Mouse (Mus musculus) lung, adult 10 weeks (tissue): ENCODE results near the gene Ppp1r14b. TPM values are rescaled to one million over a fixed set of nuclear protein-coding genes. Genes with fewer than 3 reads are reported as not detected.

Experiments used
- polyA plus RNA-seq: library from polyadenylated mRNA; stranded (reverse); fragments of 350-450 nt; fragmentation: Illumina TruSeq; extraction: RNeasy Lipid Tissue Mini Kit (QIAGEN cat#74804); gene quantifications from one replicate; pipeline ENCODE4 v1.2.3, GENCODE M21; 2014; ENCODE audit warnings: low read depth, low replicate concordance; ENCODE audit not compliant: insufficient read depth

The Ppp1r14b gene
- polyA plus RNA-seq, result 61.9 TPM

GRCm38 (mm10) chr19:6974211-6975205, at the start of gene Ppp1r14b:
Ppp1r14b (plus strand) TSS chr19:6974968.

GRCm38 (mm10) chr19:6925307-6925573, 49.5 kb upstream of the Ppp1r14b start, which contains the start of gene Catsperz:
Catsperz (minus strand) TSS chr19:6925380.

GRCm38 (mm10) chr19:6934195-6934977, 40.4 kb upstream of the Ppp1r14b start, which contains the start of gene Kcnk4:
Kcnk4 (minus strand) TSS chr19:6934515.

GRCm38 (mm10) chr19:6941372-6942248, 33.2 kb upstream of the Ppp1r14b start, which contains the start of gene Bad:
Bad (plus strand) TSS chr19:6941861.

GRCm38 (mm10) chr19:6942249-6942691, 32.5 kb upstream of the Ppp1r14b start, which contains the start of gene Gpr137:
Gpr137 (minus strand) TSS chr19:6942480.

GRCm38 (mm10) chr19:6975537-6976521, 1.1 kb downstream of the Ppp1r14b start, which contains the start of gene Plcb3:
Plcb3 (minus strand) TSS chr19:6976470.

GRCm38 (mm10) chr19:6980381-6981093, 5.8 kb downstream of the Ppp1r14b start, which contains the start of gene Fkbp2:
Fkbp2 (minus strand) TSS chr19:6980501.

GRCm38 (mm10) chr19:6987061-6987903, 12.5 kb downstream of the Ppp1r14b start, which contains the start of gene Vegfb:
Vegfb (minus strand) TSS chr19:6987651.

GRCm38 (mm10) chr19:6992011-6992858, 17.5 kb downstream of the Ppp1r14b start, which contains the start of gene Dnajc4:
Dnajc4 (minus strand) TSS chr19:6992572.

GRCm38 (mm10) chr19:6996006-6996405, 21.2 kb downstream of the Ppp1r14b start, which contains the start of the genes Nudt22 and Trpt1:
Nudt22 (minus strand) TSS chr19:6996117.
Trpt1 (plus strand) TSS chr19:6996131.

GRCm38 (mm10) chr19:7019191-7019590, 44.4 kb downstream of the Ppp1r14b start, which contains the start of gene Fermt3:
Fermt3 (minus strand) TSS chr19:7019469.

Other genes with a start within 250 kb of the Ppp1r14b start
- gene Rps6ka4, start 134.3 kb upstream of the Ppp1r14b start, polyA plus RNA-seq, result 16.7 TPM
- gene Ccdc88b, start 116.8 kb upstream of the Ppp1r14b start, polyA plus RNA-seq, result 4.5 TPM
- gene Trmt112, start 65.3 kb upstream of the Ppp1r14b start, polyA plus RNA-seq, result 74.6 TPM
- 254 TPM for gene Prdx5, start 64.9 kb upstream of the Ppp1r14b start, polyA plus RNA-seq
- 24.6 TPM for gene Esrra, start 53.2 kb upstream of the Ppp1r14b start, polyA plus RNA-seq
- 0.68 TPM for gene Catsperz, start 49.6 kb upstream of the Ppp1r14b start, polyA plus RNA-seq
- gene Kcnk4, start 40.5 kb upstream of the Ppp1r14b start, polyA plus RNA-seq, result not detected
- 59.7 TPM for gene Bad, start 33.1 kb upstream of the Ppp1r14b start, polyA plus RNA-seq
- 34.1 TPM for gene Gpr137, start 32.5 kb upstream of the Ppp1r14b start, polyA plus RNA-seq
- 31.5 TPM for gene Plcb3, start 1.5 kb downstream of the Ppp1r14b start, polyA plus RNA-seq
- gene Fkbp2, start 5.5 kb downstream of the Ppp1r14b start, polyA plus RNA-seq, result 111 TPM
- gene Vegfb, start 12.7 kb downstream of the Ppp1r14b start, polyA plus RNA-seq, result 24.8 TPM
- 24.8 TPM for gene Dnajc4, start 17.6 kb downstream of the Ppp1r14b start, polyA plus RNA-seq
- 13.9 TPM for gene Nudt22, start 21.1 kb downstream of the Ppp1r14b start, polyA plus RNA-seq
- gene Trpt1, start 21.2 kb downstream of the Ppp1r14b start, polyA plus RNA-seq, result 8.8 TPM
- gene Fermt3, start 44.5 kb downstream of the Ppp1r14b start, polyA plus RNA-seq, result 17.2 TPM
- 69.0 TPM for gene Stip1, start 65.0 kb downstream of the Ppp1r14b start, polyA plus RNA-seq
- 22.1 TPM for gene Macrod1, start 81.8 kb downstream of the Ppp1r14b start, polyA plus RNA-seq
- gene Flrt1, start 130.8 kb downstream of the Ppp1r14b start, polyA plus RNA-seq, result 0.06 TPM
- 39.3 TPM for gene Otub1, start 231.3 kb downstream of the Ppp1r14b start, polyA plus RNA-seq
- gene Cox8a, start 242.6 kb downstream of the Ppp1r14b start, polyA plus RNA-seq, result 408 TPM